Mouse (Mus musculus) central nervous system, embryonic 14 days (tissue): ENCODE results near the gene Nek11. TPM values are rescaled to one million over a fixed set of nuclear protein-coding genes. Genes with fewer than 3 reads are reported as not detected.

ENCODE experiments used
- polyA plus RNA-seq: library from polyadenylated mRNA; depleted of rRNA; stranded (reverse); fragments of >200 nt; gene quantifications from 2 replicates; pipeline ENCODE4 v1.2.3, GENCODE M21; 2012; rRNA removed

The Nek11 gene
- 1.2 TPM in 2 replicates for polyA plus RNA-seq

GRCm38 (mm10) chr9:105395218-105395627 lies at the start of gene Nek11, which contains the start of gene Aste1:
TSS of gene Nek11 (minus strand) at chr9:105395524.
TSS of gene Aste1 (plus strand) at chr9:105395392.

GRCm38 (mm10) chr9:105144992-105145391 lies 250.3 kb downstream of the Nek11 start, which contains the start of gene 1700080E11Rik:
TSS of gene 1700080E11Rik (minus strand) at chr9:105145092.

GRCm38 (mm10) chr9:105131253-105132001 lies 263.9 kb downstream of the Nek11 start, which contains the start of gene Nudt16:
TSS of gene Nudt16 (minus strand) at chr9:105131824.

Other genes starting within 250 kb of the Nek11 start
- 9.4 and 11.2 TPM in 2 replicates for gene Aste1, start 132 bp downstream of the Nek11 start, polyA plus RNA-seq
- 95.5 and 108 TPM in 2 replicates for gene Atp2c1, start 131.8 kb upstream of the Nek11 start, polyA plus RNA-seq
- gene Pik3r4, start 247.5 kb upstream of the Nek11 start, polyA plus RNA-seq, result 21.0 and 21.3 TPM in 2 replicates